ENCODE assay signal across 20 mouse cellular contexts in the genomic region with DNA sequence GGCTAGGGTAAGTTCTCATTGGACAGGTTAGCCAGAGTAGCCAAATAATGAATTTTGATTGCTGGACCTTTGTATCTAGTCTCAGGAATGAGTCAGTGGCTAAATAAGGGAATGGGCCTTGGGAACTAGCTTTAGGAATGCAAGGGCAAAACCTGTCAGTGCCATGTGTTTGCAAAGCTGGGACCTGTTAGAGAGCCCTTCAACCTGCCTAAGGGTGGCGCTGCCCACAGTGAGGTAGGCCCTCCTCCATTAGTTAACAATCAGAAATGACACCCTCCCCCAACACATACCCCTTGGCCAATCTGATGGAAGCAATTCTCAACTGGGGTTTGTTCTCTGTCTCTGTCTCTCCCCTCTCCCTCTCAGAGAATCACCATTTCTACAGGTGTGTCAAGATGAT. TPM values are rescaled to one million over a fixed set of nuclear protein-coding genes. Genes with fewer than 3 reads are reported as not detected.
A peak's percentile ranks its signal among the peaks of the same experiment; 100 is the strongest.
DNase-seq lines count a peak whose midpoint lies in the region; TF ChIP-seq lines count a peak whose summit lies in the region.
"Had no signal": no experiment of that assay in that cellular context is flagged by ENCODE, and none has a peak within 500 bp of the region (broad histone marks: within the 10 kb centered on the region; RNA-seq: fewer than 3 reads in every experiment).

No protein-coding gene starts in this region.

- peaks cover 91% of the 10 kb centered on the region for H3K4me1 ChIP-seq in E14TG2a.4 (replicated peaks; ENCODE audit: low read depth, low read length)
- H3K4me1 ChIP-seq in midbrain, embryonic 10.5 days, result no peaks in the 10 kb centered on the region
- H3K4me1 ChIP-seq in kidney, adult 2 months (ENCODE audit: control insufficient read depth, insufficient read depth, low read length), result no peaks in the 10 kb centered on the region
- H3K4me1 ChIP-seq: embryonic facial prominence, embryonic 12.5 days; forebrain, embryonic 12.5 days; heart, embryonic 15.5 days; hindbrain, embryonic 13.5 days; intestine, embryonic 15.5 days had no signal

- no peaks in the 10 kb centered on the region for H3K9me3 ChIP-seq in E14TG2a.4 (ENCODE audit: low read length)
- H3K9me3 ChIP-seq in midbrain, embryonic 10.5 days (replicated peaks), result no peaks in the 10 kb centered on the region
- H3K9me3 ChIP-seq: embryonic facial prominence, embryonic 12.5 days; forebrain, embryonic 12.5 days; heart, embryonic 15.5 days; hindbrain, embryonic 13.5 days; intestine, embryonic 15.5 days had no signal

- H3K36me3 ChIP-seq in E14TG2a.4 (ENCODE audit: insufficient read depth, low read length), result no peaks in the 10 kb centered on the region
- H3K36me3 ChIP-seq in midbrain, embryonic 10.5 days, result no peaks in the 10 kb centered on the region
- no peaks in the 10 kb centered on the region for H3K36me3 ChIP-seq in kidney, adult 2 months (ENCODE audit: control insufficient read depth, insufficient read depth, low read length)
- H3K36me3 ChIP-seq: embryonic facial prominence, embryonic 12.5 days; forebrain, embryonic 12.5 days; heart, embryonic 15.5 days; hindbrain, embryonic 13.5 days; intestine, embryonic 15.5 days had no signal

- intact Hi-C loops in gastrocnemius, postnatal 36 days (cut with DNase I), result no loop called here

- H3K4me3 ChIP-seq in E14TG2a.4 (replicated peaks; ENCODE audit: low read length), result peak overlapping the region; percentile 46
- H3K4me3 ChIP-seq in midbrain, embryonic 10.5 days, result no peak overlapping the region
- no peak overlapping the region for H3K4me3 ChIP-seq in kidney, adult 2 months (ENCODE audit: insufficient read depth, low read depth, low read length)
- H3K4me3 ChIP-seq: embryonic facial prominence, embryonic 12.5 days; forebrain, embryonic 12.5 days; heart, adult 2 months; heart, embryonic 15.5 days; hindbrain, embryonic 13.5 days; intestine, embryonic 15.5 days had no signal

- H3K27ac ChIP-seq in midbrain, embryonic 10.5 days (replicated peaks), result no peak overlapping the region
- no peak overlapping the region for H3K27ac ChIP-seq in kidney, adult 2 months (ENCODE audit: insufficient read depth, low read depth, low read length)
- H3K27ac ChIP-seq: embryonic facial prominence, embryonic 12.5 days; forebrain, embryonic 12.5 days; heart, adult 2 months; heart, embryonic 15.5 days; hindbrain, embryonic 13.5 days; intestine, embryonic 15.5 days had no signal

- DNase-seq in ES-CJ7 (ENCODE audit: low read depth, low spot score) (peak; percentile 79), ZHBTc4 (ENCODE audit: low read depth, low spot score) (peak; percentile 58)
- peak; percentile 10 for DNase-seq in adrenal gland, postnatal 25 days
- DNase-seq in midbrain, embryonic 10.5 days (ENCODE audit: low spot score), result no peak
- DNase-seq in kidney, adult 2 months, result no peak
- no peak for DNase-seq in gastrocnemius, postnatal 36 days
- DNase-seq: cerebellum, adult 11-12 months; cerebellum, adult 9-10 months; cerebellum, postnatal 25 days; gastrocnemius, postnatal 10 days; heart, adult 2 months; heart, postnatal 14 days; kidney, adult 8-10 months had no signal

- 75% methylated on average over 1 of the region's 1 CpGs for WGBS in midbrain, embryonic 10.5 days
- 86% methylated on average over 1 of the region's 1 CpGs for WGBS in kidney, adult 2 months

- no peak for TF ChIP-seq CTCF in E14TG2a.4 (conservative IDR thresholded peaks at IDR 0.05; ENCODE audit: low read length)
- no peak for TF ChIP-seq CTCF in kidney, adult 2 months (conservative IDR thresholded peaks at IDR 0.05; ENCODE audit: insufficient read depth, insufficient read length, low read depth, low read length)

- H3K27me3 ChIP-seq in E14TG2a.4 (ENCODE audit: insufficient read depth, low read length), result no peaks in the 10 kb centered on the region
- H3K27me3 ChIP-seq in midbrain, embryonic 10.5 days (ENCODE audit: low read depth, poor library complexity, severe bottlenecking), result no peaks in the 10 kb centered on the region
- H3K27me3 ChIP-seq in kidney, adult 2 months (replicated peaks; ENCODE audit: control insufficient read depth, insufficient read depth, low read length), result no peaks in the 10 kb centered on the region
- H3K27me3 ChIP-seq: CH12.LX; embryonic facial prominence, embryonic 12.5 days; forebrain, embryonic 12.5 days; heart, embryonic 15.5 days; hindbrain, embryonic 13.5 days; intestine, embryonic 15.5 days had no signal

- TF ChIP-seq POLR2A in kidney, adult 2 months (IDR thresholded peaks at IDR 0.05; ENCODE audit: low read depth, low read length), result no peak

RNA-seq across cellular contexts. Expression of gene Siglecf, which starts 4.6 kb away (rescaled TPM):
- total RNA-seq in adrenal gland, postnatal 25 days (2021), result not detected in 2 replicates
- 0.09 and 0.29 TPM in 2 replicates for polyA plus RNA-seq in midbrain, embryonic 10.5 days (2016; fragmentation: Nextera tagmentation; extraction: Ambion mirVana)
- polyA plus RNA-seq in kidney, adult 2 months (2012; rRNA removed), result 0.04 and 0.13 TPM in 2 replicates
- total RNA-seq in gastrocnemius, postnatal 36 days (2021), result not detected
- total RNA-seq: gastrocnemius, postnatal 10 days; heart, adult 2 months; heart, postnatal 14 days had no signal

RNA-seq across cellular contexts. Expression of gene Zfp715, which starts 33.5 kb away (rescaled TPM):
- total RNA-seq in adrenal gland, postnatal 25 days (2021), result 22.4 and 23.0 TPM in 2 replicates
- 10.5 and 11.2 TPM in 2 replicates for polyA plus RNA-seq in midbrain, embryonic 10.5 days (2016; fragmentation: Nextera tagmentation; extraction: Ambion mirVana)
- polyA plus RNA-seq in kidney, adult 2 months (2012; rRNA removed), result 3.7 and 4.6 TPM in 2 replicates
- 1 to 10 TPM; 6.8 to 8.4 TPM for total RNA-seq in gastrocnemius, postnatal 36 days (2021)

Comparison
In these comparisons a context has a peak if more than half of its experiments do, and no peak if none do; other contexts are left out.
1. DNase-seq: peak in ES-CJ7 (single experiment), ZHBTc4 (single experiment) and adrenal gland, postnatal 25 days (single experiment); none in midbrain, embryonic 10.5 days (single experiment), kidney, adult 2 months (single experiment) and gastrocnemius, postnatal 36 days (0 of 2).